Mouse (Mus musculus) testis, adult 2 months (tissue): ENCODE measurements at regions not wholly inside any gene's neighbourhood (a gene's known extent, or its start where the extent isn't known, plus 50 kb on each side); places are given as distances from the start of the nearest gene placed in this dataset.
A peak's percentile ranks its signal among the peaks of the same experiment; 100 is the strongest.

ENCODE experiments used
- H3K27ac ChIP-seq: fragments of 200-500 bp; 2 replicates; pipeline ENCODE4 v1.5.1; 2012; ENCODE audit warnings: low read depth, low read length; ENCODE audit not compliant: control insufficient read depth, insufficient read depth
- H3K27me3 ChIP-seq: fragments of 200-500 bp; 2 replicates; pipeline ENCODE4 v1.6.1; 2012; ENCODE audit warnings: mild to moderate bottlenecking, low read length, moderate library complexity; ENCODE audit not compliant: control insufficient read depth, insufficient read depth
- H3K36me3 ChIP-seq: fragments of 200-500 bp; 2 replicates; pipeline ENCODE4 v1.6.1; 2012; ENCODE audit warnings: mild to moderate bottlenecking, low read length; ENCODE audit not compliant: control insufficient read depth, insufficient read depth
- H3K4me1 ChIP-seq: fragments of 200-500 bp; 2 replicates; pipeline ENCODE4 v1.6.1; 2012; ENCODE audit warnings: low read length; ENCODE audit not compliant: control insufficient read depth, insufficient read depth
- H3K4me3 ChIP-seq: fragments of 200-500 bp; 2 replicates; pipeline ENCODE4 v1.5.1; 2012; ENCODE audit warnings: low read depth, mild to moderate bottlenecking, low read length, moderate library complexity, mixed read lengths; ENCODE audit not compliant: control insufficient read depth
- CTCF ChIP-seq: fragments of 200-500 bp; IDR thresholded peaks from 2 replicates; pipeline ENCODE4 v1.5.1; 2012; ENCODE audit warnings: low read depth, mild to moderate bottlenecking, inconsistent platforms, low read length, moderate library complexity; ENCODE audit not compliant: control insufficient read depth, insufficient read depth, insufficient replicate concordance
- POLR2A ChIP-seq: fragments of 200-500 bp; IDR thresholded peaks from 2 replicates; pipeline ENCODE4 v1.6.1; 2012; ENCODE audit warnings: low read depth, mild to moderate bottlenecking, inconsistent platforms, low read length, moderate library complexity; ENCODE audit not compliant: control insufficient read depth

- no peak for TF ChIP-seq CTCF
- no peak for TF ChIP-seq POLR2A
- H3K4me3 ChIP-seq = no peak overlapping the region
These were observed 75.0 kb upstream of the Calm2 start for GRCm38 (mm10) chr17:87521622-87522151.

GRCm38 (mm10) chr17:87522500-87523091 is 75.9 kb upstream of the Calm2 start:
- no peak overlapping the region for H3K4me3 ChIP-seq
- H3K36me3 ChIP-seq = no peaks in the 10 kb centered on the region
- no peaks in the 10 kb centered on the region for H3K4me1 ChIP-seq
- TF ChIP-seq CTCF (no peak), POLR2A (no peak)
- H3K27ac ChIP-seq = no peak overlapping the region
- H3K27me3 ChIP-seq = no peaks in the 10 kb centered on the region

More at GRCm38 (mm10) chr17:87521622-87522151, 75.0 kb upstream of the Calm2 start:
- Histone ChIP-seq H3K27ac (no peak overlapping the region), H3K4me1 (no peaks in the 10 kb centered on the region), H3K36me3 (no peaks in the 10 kb centered on the region), H3K27me3 (no peaks in the 10 kb centered on the region)

- TF ChIP-seq POLR2A (no peak), CTCF (no peak)
- H3K4me3 ChIP-seq = no peak overlapping the region
- no peaks in the 10 kb centered on the region for H3K36me3 ChIP-seq
- H3K27ac ChIP-seq = no peak overlapping the region
- no peaks in the 10 kb centered on the region for H3K4me1 ChIP-seq
- H3K27me3 ChIP-seq = no peaks in the 10 kb centered on the region
These were observed 76.9 kb upstream of the Calm2 start for GRCm38 (mm10) chr17:87523643-87524042.

- Histone ChIP-seq H3K27ac (no peak overlapping the region), H3K4me3 (no peak overlapping the region), H3K4me1 (peaks cover 19% of the 10 kb centered on the region), H3K36me3 (no peaks in the 10 kb centered on the region), H3K27me3 (no peaks in the 10 kb centered on the region)
- no peak for TF ChIP-seq POLR2A
- no peak for TF ChIP-seq CTCF
These were observed 80.4 kb upstream of the Calm2 start for GRCm38 (mm10) chr17:87527174-87527573.

GRCm38 (mm10) chr17:87530162-87530817 is 83.6 kb upstream of the Calm2 start:
- Histone ChIP-seq H3K4me1 (peaks cover 19% of the 10 kb centered on the region), H3K27ac (peak overlapping the region; percentile 34; the same call in 1 of the 2 replicates), H3K4me3 (peak overlapping the region; percentile 70), H3K27me3 (no peaks in the 10 kb centered on the region), H3K36me3 (no peaks in the 10 kb centered on the region)
- TF ChIP-seq CTCF = peak; percentile 83
- no peak for TF ChIP-seq POLR2A

GRCm38 (mm10) chr17:87530818-87531410 is 84.2 kb upstream of the Calm2 start:
- Histone ChIP-seq H3K36me3 (no peaks in the 10 kb centered on the region), H3K4me3 (peak overlapping the region; percentile 70), H3K27ac (peak overlapping the region; percentile 61), H3K27me3 (no peaks in the 10 kb centered on the region), H3K4me1 (peaks cover 19% of the 10 kb centered on the region)
- TF ChIP-seq POLR2A = no peak
- no peak for TF ChIP-seq CTCF
